Mouse (Mus musculus): ENCODE data around the gene Gm6993.

GRCm38 (mm10) chr12:31281100-31281591 is 40.6 kb downstream of the Gm6993 start:
- TF ChIP-seq CTCF (IDR thresholded peaks at IDR 0.05; ENCODE audit: borderline replicate concordance, insufficient read depth, low read depth, low read length), result no peak
- no peak for TF ChIP-seq POLR2A (IDR thresholded peaks at IDR 0.05; ENCODE audit: borderline replicate concordance, insufficient read depth, low read length)

Measured in cerebellum, adult 2 months (tissue).